Comparison of ENCODE assay signal across 8 mouse cellular contexts in genomic region chr19:40588847-40589529, GRCm38 (mm10). TPM values are rescaled to one million over a fixed set of nuclear protein-coding genes. Genes with fewer than 3 reads are reported as not detected.
DNase-seq lines count a peak whose midpoint lies in the region; ATAC-seq lines count a peak whose summit lies in the region.

No protein-coding gene starts in this region.

- peak overlapping the region; percentile 73 for H3K9ac ChIP-seq in heart, embryonic 16.5 days (ENCODE audit: low read length)
- peak overlapping the region; percentile 61 for H3K9ac ChIP-seq in liver, embryonic 15.5 days
- peak overlapping the region; percentile 61 for H3K9ac ChIP-seq in neural tube, embryonic 12.5 days

- peak; percentile 59 for ATAC-seq in heart, embryonic 16.5 days (replicated peaks; ENCODE audit: extremely low read depth, insufficient read depth, low FRiP score)
- ATAC-seq in liver, embryonic 15.5 days (ENCODE audit: insufficient read depth): peak; percentile 48
- ATAC-seq in neural tube, embryonic 12.5 days (ENCODE audit: low FRiP score, low read depth): peak; percentile 72

- H3K9me3 ChIP-seq in forebrain, embryonic 10.5 days: no peaks in the 10 kb centered on the region
- no peaks in the 10 kb centered on the region for H3K9me3 ChIP-seq in heart, embryonic 16.5 days (replicated peaks; ENCODE audit: control insufficient read depth, low read length)
- H3K9me3 ChIP-seq in liver, embryonic 15.5 days (replicated peaks): no peaks in the 10 kb centered on the region
- H3K9me3 ChIP-seq in neural tube, embryonic 12.5 days: no peaks in the 10 kb centered on the region

- H3K36me3 ChIP-seq in forebrain, embryonic 10.5 days (replicated peaks): peaks cover 24% of the 10 kb centered on the region
- H3K36me3 ChIP-seq in heart, embryonic 16.5 days (ENCODE audit: control insufficient read depth, insufficient read depth): no peaks in the 10 kb centered on the region; the same call in 1 of the 2 replicates
- peaks cover 13% of the 10 kb centered on the region for H3K36me3 ChIP-seq in liver, embryonic 15.5 days (replicated peaks)
- H3K36me3 ChIP-seq in neural tube, embryonic 12.5 days: peaks cover 7% of the 10 kb centered on the region; the same call in 1 of the 2 replicates

- H3K4me3 ChIP-seq in forebrain, embryonic 10.5 days: peak overlapping the region; percentile 77
- H3K4me3 ChIP-seq in heart, embryonic 16.5 days (ENCODE audit: low read length): peak overlapping the region; percentile 73
- H3K4me3 ChIP-seq in liver, embryonic 15.5 days (replicated peaks): peak overlapping the region; percentile 73
- peak overlapping the region; percentile 70 for H3K4me3 ChIP-seq in neural tube, embryonic 12.5 days

- WGBS in forebrain, embryonic 10.5 days: under 1% methylated on average over 18 of the region's 18 CpGs
- WGBS in heart, embryonic 16.5 days: 2% methylated on average over 18 of the region's 18 CpGs
- WGBS in liver, embryonic 15.5 days (ENCODE audit: insufficient replicate concordance): under 1% methylated on average over 18 of the region's 18 CpGs
- WGBS in neural tube, embryonic 12.5 days: under 1% methylated on average over 18 of the region's 18 CpGs

- H3K4me1 ChIP-seq in forebrain, embryonic 10.5 days: peaks cover 24% of the 10 kb centered on the region
- H3K4me1 ChIP-seq in heart, embryonic 16.5 days (ENCODE audit: control insufficient read depth, insufficient read depth, low read length): peaks cover 8% of the 10 kb centered on the region; the same call in 1 of the 2 replicates
- peaks cover 37% of the 10 kb centered on the region for H3K4me1 ChIP-seq in liver, embryonic 15.5 days (replicated peaks)
- peaks cover 13% of the 10 kb centered on the region for H3K4me1 ChIP-seq in neural tube, embryonic 12.5 days

- peak; percentile 86 to 94 for DNase-seq in CD8-positive naive resting alpha-beta T cell, adult 2 months (ENCODE audit: low read depth in 2 of 2, low spot score in 2 of 2)
- peak; percentile 98 for DNase-seq in c-Kit-positive CD71-negative TER-119-negative erythroid progenitor cells, embryonic 14.5 days (ENCODE audit: low read depth)
- peak; percentile 91 for DNase-seq in forebrain, embryonic 10.5 days (ENCODE audit: extremely low spot score, low spot score)
- peak; percentile 85 to 96 for DNase-seq in kidney, postnatal 36 days
- peak; percentile 81 for DNase-seq in telencephalon, adult 2 months (ENCODE audit: low read depth, low spot score)

- no peaks in the 10 kb centered on the region for H3K27me3 ChIP-seq in forebrain, embryonic 10.5 days (ENCODE audit: poor library complexity, severe bottlenecking)
- H3K27me3 ChIP-seq in heart, embryonic 16.5 days (ENCODE audit: control insufficient read depth, insufficient read depth, low read length): no peaks in the 10 kb centered on the region
- H3K27me3 ChIP-seq in liver, embryonic 15.5 days: no peaks in the 10 kb centered on the region
- H3K27me3 ChIP-seq in neural tube, embryonic 12.5 days (replicated peaks): no peaks in the 10 kb centered on the region

- H3K27ac ChIP-seq in forebrain, embryonic 10.5 days: peak overlapping the region; percentile 91
- H3K27ac ChIP-seq in heart, embryonic 16.5 days (ENCODE audit: low read length): peak overlapping the region; percentile 82
- H3K27ac ChIP-seq in liver, embryonic 15.5 days (replicated peaks): peak overlapping the region; percentile 61
- H3K27ac ChIP-seq in neural tube, embryonic 12.5 days: no peak overlapping the region

- peak overlapping the region; percentile 88 for H3K4me2 ChIP-seq in heart, embryonic 16.5 days (ENCODE audit: low read depth, low read length)
- peak overlapping the region; percentile 88 for H3K4me2 ChIP-seq in liver, embryonic 15.5 days
- H3K4me2 ChIP-seq in neural tube, embryonic 12.5 days (replicated peaks): peak overlapping the region; percentile 80

RNA-seq across cellular contexts. Expression of gene Aldh18a1, which starts 0.7 kb away (rescaled TPM):
- polyA plus RNA-seq in forebrain, embryonic 10.5 days (2016; fragmentation: Nextera tagmentation; extraction: Ambion mirVana): 114 and 115 TPM in 2 replicates
- polyA plus RNA-seq in heart, embryonic 16.5 days (2015; fragmentation: Nextera tagmentation; extraction: Ambion mirVana): 51.9 and 58.3 TPM in 2 replicates
- polyA plus RNA-seq in liver, embryonic 15.5 days (2015; fragmentation: Nextera tagmentation; extraction: Ambion mirVana): 29.0 and 33.1 TPM in 2 replicates
- 76.2 and 77.5 TPM in 2 replicates for polyA plus RNA-seq in neural tube, embryonic 12.5 days (2016; fragmentation: Nextera tagmentation; extraction: Ambion mirVana)

RNA-seq across cellular contexts. Expression of gene Tctn3, which starts 23.0 kb away (rescaled TPM):
- polyA plus RNA-seq in forebrain, embryonic 10.5 days (2016; fragmentation: Nextera tagmentation; extraction: Ambion mirVana): 12.0 and 12.6 TPM in 2 replicates
- 8.9 and 11.1 TPM in 2 replicates for polyA plus RNA-seq in heart, embryonic 16.5 days (2015; fragmentation: Nextera tagmentation; extraction: Ambion mirVana)
- polyA plus RNA-seq in liver, embryonic 15.5 days (2015; fragmentation: Nextera tagmentation; extraction: Ambion mirVana): 1.9 and 2.0 TPM in 2 replicates
- polyA plus RNA-seq in neural tube, embryonic 12.5 days (2016; fragmentation: Nextera tagmentation; extraction: Ambion mirVana): 11.1 and 11.7 TPM in 2 replicates

RNA-seq across cellular contexts. Expression of gene Entpd1, which starts 23.2 kb away (rescaled TPM):
- 2.6 and 3.7 TPM in 2 replicates for polyA plus RNA-seq in forebrain, embryonic 10.5 days (2016; fragmentation: Nextera tagmentation; extraction: Ambion mirVana)
- 10.4 and 11.7 TPM in 2 replicates for polyA plus RNA-seq in heart, embryonic 16.5 days (2015; fragmentation: Nextera tagmentation; extraction: Ambion mirVana)
- 3.8 and 4.7 TPM in 2 replicates for polyA plus RNA-seq in liver, embryonic 15.5 days (2015; fragmentation: Nextera tagmentation; extraction: Ambion mirVana)
- 8.7 and 10.4 TPM in 2 replicates for polyA plus RNA-seq in neural tube, embryonic 12.5 days (2016; fragmentation: Nextera tagmentation; extraction: Ambion mirVana)
